Mouse (Mus musculus) common myeloid progenitor, adult 5-6 weeks (primary cell): ENCODE results near the gene Chrna1. TPM values are rescaled to one million over a fixed set of nuclear protein-coding genes. Genes with fewer than 3 reads are reported as not detected.
A peak's percentile ranks its signal among the peaks of the same experiment; 100 is the strongest.
"Not testable (repeated sequence)": the region's sequence is repeated elsewhere in the genome, so short reads cannot be mapped to it uniquely, and the experiment has no call there.

Source experiments
- ATAC-seq: replicated peaks from 2 replicates; pipeline ENCODE4 v1.8.0; 2016; ENCODE audit warnings: low read depth, mild to moderate bottlenecking, moderate TSS enrichment, inconsistent platforms; ENCODE audit not compliant: poor library complexity, severe bottlenecking
- total RNA-seq: library from RNA; stranded (forward); fragments of 200-1000, 187-1606 nt; gene quantifications from 2 replicates; pipeline ENCODE4 v1.2.3, GENCODE M21; 2017

Gene Chrna1
- total RNA-seq, 1 experiment from 2014 or later: not detected

DNA sequence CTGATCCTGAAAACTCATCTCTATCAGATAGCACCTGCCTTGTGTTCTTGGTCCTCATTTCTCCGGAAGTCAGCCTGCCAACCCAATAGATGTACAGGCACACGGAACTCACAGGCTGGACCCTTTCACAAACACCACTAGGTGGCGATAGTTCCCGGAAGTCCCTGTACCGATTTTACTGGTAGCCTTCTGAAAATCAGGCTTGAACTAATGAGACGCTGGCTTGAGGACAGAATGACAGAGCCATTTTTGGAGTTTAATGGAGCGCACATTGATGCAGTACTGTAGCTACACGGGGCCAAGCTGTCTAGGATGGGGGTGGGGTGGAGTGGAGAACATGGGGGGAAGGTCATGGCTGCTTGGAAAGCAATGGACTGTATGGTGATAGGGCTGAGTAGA is 18.5 kb downstream of the Chrna1 start:
- ATAC-seq: peak; percentile 76

DNA sequence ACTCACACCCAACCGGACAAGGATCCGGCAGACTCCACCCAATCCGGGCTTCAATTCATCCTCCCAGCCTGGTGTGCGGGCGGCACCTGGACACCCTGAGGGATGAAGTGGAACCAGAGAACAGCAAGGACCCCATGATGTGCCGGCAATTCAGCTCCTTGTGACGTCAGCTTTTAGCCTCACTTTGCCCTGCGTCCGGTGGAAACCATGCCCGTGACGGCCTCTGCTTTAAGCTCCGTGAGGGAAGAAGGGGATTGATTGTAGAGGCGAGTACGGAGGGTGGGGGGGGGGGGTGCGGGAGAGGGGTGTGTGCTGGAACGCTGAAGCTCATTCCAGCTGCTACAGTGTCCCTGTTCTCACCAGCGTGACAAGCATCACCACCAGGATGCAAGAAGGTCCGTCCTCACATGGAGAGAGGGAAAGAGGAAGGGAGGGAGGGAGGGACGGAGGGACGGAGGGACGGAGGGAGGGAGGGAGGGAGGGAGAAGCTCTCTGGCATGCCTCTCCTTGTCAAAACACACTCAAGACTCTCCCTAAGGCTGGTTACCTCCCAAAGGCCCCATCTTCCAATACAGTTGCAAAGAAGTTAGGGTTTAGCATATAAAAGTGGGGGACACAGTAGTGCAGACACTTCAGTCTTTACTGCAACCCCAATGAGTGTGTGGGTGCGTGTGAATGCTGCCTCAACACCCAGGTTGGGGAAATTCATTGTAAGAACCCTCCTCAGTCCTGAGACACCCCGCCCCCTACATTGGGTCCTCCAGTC is 19.1 kb downstream of the Chrna1 start:
- 0 out of 2 replicates have a peak, but pooled peaks have one; percentile 24 for ATAC-seq

DNA sequence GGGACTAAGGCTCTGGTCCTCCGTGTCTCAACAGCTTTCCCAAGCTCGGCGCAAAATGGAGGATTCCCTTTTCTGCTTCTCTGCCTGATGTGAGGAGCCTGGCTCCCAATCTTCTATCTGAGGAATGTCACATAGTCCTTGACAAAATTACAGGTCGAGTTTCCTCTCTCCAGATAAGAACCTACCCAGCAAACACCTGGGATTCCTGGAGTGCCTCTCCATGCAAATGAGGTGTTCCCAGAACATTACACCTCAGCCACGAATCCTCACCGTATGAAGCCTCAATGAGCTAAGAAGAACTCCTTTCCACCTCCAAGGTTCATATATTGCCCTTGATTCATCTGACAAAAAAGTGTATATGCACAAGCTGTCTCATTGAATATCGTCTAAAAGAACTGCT is 19.7 kb downstream of the Chrna1 start:
- no peak for ATAC-seq

DNA sequence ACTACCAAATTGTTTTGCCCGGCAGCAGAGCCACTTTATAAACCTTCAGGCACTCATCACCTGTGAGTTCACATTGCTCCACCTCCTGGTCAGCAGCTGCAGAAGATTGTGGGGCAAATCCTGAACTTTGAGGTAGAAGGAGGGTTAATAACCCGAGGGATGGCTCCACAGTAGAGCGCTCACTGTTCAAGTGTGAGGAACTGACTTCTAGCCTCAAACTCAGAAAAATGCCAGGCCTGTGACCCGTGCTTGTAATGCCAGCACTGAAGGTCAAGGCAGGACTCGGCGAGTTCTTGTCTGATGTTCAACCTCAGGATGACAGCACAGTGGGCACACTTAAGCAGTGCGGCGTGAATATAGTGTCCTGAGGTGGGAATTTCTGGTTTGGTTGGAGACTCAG is 22.2 kb downstream of the Chrna1 start:
- ATAC-seq: no peak

DNA sequence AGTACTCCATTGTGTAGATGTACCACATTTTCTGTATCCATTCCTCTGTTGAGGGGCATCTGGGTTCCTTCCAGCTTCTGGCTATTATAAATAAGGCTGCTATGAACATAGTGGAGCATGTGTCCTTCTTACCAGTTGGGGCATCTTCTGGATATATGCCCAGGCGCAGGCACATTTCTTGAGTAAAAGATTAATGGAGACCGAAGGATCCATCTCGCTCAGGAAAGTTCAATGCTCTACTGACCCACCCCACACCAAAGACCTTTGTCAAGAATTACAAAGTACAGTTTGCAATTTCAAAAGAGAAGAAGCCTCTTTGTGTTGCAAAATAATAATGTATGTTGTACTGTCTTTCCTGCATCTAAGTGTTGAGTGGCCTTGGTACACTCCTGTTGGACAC is 23.1 kb downstream of the Chrna1 start:
- not testable (repeated sequence) for ATAC-seq

DNA sequence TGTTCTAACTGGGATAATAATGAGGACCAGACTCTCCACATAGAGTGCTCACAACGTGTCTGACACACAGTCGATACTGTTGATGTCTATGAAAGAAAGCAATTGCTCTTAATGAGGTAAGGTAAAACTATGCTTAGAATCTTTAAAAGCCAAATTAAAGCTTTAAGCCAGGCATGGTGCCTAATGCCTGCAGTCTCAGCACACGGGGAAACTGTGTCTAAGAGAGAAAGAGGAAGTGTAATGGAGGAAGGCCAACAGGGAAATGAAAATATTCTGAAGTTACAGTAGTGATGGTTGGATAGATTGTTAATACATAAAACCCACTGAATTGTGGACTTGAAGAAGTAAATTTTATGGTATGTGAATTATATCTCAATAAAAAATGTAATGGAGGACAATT is 25.7 kb downstream of the Chrna1 start:
- ATAC-seq: peak; percentile 46; the same call in 1 of the 2 replicates

DNA sequence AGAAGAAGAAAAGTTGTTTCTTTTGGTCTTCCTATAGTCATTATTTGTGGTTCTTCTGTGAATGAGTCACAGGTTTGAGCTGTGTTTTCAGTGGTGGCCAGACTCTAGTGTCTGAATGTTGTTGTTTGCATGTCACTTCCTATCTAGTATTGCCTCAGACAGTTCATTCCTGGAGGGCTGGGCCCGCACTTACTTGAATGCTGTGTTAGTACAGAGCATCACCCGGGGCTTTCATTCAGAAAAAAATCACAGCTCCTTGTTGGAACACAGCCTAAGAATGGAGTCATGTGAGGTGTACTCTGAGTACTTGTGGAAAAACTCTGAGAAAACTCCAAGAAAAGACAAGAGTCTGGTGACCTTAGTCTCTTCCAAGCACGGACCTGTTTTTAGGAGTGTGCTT is 27.2 kb downstream of the Chrna1 start:
- no peak for ATAC-seq

DNA sequence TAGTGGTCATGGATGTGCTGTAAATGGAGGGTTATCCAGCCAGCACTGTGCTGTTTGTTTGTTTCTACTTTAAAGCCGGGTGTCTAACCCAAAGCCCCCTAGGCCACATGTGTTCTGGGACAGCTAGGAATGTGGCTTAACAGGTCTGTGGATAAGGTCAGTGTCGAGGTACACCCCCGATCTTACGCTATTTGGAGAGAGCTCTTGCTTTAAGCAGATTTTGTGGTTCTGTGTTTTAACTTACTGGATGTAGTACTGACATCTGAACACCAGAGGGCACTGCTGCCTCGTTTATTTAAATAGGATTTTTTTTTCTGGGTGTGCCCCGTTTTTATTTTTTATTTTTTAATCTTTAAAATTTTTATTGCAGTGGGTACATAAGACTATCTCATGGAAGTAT is 29.4 kb downstream of the Chrna1 start:
- ATAC-seq: peak; percentile 36; the same call in 1 of the 2 replicates

DNA sequence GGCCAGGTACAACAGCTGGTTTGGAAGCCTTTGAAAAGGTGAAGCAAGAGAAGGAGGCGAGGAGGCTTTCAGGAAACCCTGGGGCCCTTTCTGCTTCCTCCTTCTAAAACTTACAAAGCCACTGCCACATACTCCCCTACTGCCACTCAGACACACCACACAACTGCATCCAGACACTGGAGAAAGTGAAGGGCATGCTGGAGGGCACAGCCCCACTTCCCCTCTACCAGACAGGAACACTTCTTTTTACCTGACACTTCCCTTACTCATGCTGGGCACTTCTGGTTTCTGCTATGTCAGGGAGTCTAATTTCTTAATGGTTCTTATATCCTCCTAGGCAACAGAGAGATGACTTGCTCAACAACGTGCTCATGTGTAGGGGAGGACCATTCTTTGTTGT is 31.6 kb downstream of the Chrna1 start:
- ATAC-seq: peak; percentile 84

DNA sequence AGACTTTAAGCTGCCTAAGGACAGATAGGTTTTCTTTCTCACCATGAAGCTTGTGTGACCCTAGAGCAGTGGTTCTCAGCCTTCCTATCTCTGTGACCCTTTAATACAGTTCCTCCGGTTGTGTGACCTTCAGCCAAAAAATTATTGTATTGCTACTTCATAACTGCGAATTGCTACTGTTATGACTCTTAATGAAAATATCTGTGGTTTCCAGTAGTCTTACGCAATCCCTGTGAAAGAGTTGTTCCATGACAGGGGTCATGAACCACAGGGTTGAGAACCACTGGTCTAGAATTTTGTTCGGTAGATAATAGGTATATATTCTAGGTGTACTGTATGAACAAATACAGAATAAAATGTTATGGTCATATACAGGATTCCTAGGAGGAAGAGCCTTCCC is 32.9 kb downstream of the Chrna1 start:
- ATAC-seq: peak; percentile 17; the same call in 1 of the 2 replicates

DNA sequence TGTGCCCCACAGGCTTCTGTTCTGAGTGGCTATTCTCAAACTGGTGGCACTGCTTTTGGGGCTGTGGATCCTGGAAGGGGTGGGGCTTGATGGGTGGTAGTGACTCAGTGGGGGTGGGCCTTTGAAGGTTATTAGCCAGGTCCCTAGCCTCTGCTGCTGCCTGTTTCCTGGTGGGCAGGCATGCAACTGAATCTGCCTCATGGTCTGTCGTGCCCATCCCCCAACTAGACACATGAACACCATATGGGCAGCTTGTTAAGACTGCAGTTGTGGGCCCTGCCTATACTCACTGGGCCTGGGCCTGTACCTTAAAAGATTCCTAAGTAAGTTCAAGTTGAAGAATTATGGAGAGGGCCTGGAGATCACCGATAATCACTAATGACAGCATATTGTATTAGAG is 34.6 kb downstream of the Chrna1 start:
- ATAC-seq: no peak

DNA sequence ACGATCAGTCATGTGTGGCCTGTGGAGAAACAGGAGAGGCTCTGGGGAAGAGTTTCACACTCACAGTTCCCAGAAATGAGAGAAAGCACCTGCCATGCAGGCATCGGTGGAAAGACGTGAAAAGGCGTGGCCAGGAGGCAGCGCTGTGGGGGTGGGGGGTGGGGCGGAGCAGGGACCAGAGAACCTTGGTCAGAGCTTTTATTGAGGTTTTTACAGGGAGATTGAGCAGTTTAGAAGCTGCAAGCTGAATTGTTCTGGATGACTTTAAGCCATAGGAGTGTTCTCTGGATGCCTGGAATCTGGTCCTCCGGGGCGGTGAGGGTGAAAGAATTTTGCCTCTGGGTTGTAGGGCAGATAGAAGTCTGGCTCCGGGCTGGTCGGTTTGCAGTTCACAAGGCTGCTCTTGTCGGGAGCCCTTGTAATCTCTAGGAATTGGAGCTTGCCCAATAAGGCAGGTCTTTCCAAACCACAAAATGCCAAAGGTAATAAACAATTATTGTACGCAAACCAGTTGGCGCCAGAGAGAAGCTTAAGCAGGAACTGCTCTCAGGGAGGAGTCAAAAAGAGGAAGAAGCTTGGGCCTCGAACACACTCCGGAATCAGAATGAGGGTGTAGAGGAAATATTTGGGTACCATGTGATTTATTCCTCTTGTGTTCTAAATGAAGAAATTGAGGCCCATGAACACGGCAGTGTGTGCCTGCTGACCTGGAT is 39.5 kb downstream of the Chrna1 start:
- ATAC-seq: peak; percentile 89

DNA sequence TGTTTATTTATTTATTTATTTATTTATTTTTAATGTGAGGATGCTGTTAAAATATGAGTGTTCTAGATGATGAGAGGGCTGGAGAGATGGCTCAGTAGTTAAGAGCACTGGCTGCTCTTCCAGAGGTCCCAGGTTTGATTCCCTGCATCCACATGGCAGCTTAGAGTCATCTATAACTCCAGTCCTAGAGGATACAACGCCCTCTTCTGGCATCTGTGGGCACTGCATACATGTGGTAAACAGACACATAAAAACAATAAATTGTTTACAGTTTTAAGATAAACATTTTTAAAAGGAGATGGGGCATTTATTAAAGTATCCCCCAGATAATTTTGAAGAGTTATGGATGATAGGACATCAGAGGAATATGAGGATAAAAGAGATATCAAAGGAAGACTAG is 40.4 kb downstream of the Chrna1 start:
- no peak for ATAC-seq

DNA sequence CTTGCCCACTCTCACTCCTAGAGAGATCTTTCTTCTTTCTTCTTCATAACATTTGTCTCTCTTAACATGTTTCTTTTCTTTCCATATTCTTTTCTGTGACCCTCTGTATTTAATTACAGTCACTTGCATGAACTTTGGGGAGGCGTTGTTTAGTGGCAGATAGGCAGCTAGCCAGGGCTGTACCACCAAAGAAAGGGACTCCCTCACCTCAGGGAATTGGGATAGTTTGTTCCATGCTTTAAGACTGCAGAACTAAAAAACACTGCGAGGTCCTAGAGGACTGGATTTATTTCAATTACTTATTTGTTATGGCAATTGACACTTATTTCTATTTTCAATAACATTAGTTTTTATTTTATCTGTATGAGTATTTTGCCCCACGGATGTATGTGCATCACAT is 41.0 kb downstream of the Chrna1 start:
- no peak for ATAC-seq

DNA sequence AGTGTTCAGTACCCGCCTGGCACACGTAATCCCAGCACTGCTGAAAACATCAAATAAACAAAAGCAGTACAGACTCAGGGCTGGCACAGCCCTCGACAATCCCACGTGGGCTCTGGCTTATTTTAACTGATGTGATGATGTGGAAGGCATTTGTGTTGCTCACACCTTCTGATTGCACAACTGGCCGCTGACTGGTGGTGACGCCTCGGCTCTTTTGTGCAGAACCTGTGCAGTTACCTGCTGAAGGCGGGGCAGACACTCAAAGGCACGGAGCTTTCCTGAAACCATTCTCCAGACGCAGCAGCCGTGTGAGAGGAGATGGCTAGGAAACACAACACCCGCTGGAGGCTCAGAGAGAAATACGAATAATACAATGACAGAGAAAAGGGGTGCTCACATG is 41.5 kb downstream of the Chrna1 start:
- ATAC-seq: no peak

DNA sequence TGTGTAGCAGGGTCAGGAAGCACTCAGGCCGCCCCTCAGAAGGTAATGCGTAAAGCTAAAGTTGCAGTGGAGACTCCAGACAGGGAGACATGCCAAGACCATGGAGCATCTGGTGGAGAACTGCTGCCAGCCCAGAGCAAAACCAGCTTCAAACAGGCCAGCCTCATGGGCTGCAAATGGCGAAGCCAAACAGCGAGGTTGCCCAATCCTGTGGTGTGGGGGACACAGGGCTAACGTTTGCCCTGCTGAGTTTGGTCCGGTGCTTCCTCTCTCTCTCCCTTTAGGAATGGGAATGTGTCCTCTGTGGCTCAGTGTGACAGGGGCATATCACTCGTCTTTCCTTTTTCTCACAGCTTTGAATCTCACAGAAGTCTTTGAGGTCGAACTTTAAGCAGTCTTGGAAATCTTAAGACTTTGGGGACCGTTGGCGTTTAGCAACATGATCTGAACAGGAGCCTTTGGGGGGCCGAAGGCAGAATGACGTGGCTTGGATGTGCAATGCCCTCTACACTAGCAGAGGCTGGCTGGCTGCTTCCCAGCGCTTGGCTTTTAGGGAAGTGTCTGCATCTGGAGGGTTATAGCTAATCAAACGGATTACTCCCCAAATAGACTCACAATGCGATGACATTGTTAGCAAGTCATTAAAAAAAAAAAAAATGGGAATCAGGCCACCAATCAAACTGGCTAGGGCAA is 43.9 kb downstream of the Chrna1 start:
- peak; percentile 30; the same call in 1 of the 2 replicates for ATAC-seq

DNA sequence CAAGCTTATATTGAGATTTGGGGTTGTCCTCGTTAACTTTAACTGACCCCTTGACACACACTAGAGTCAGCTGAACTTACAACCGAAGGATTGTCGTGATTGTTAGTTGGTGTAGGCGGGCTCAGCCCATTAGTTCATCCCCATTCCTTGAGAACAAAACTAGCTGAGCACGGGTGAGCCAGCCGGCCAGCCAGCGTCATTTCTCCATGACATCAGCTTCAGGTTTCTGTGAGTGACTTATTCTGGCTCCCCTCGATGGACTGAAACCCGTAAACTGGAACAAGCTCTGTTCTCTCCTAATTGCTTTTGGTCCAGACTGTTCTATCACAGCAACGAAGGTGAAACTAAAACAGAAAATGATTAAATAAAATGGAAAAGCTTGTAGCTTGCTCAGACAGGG is 45.4 kb downstream of the Chrna1 start:
- no peak for ATAC-seq

DNA sequence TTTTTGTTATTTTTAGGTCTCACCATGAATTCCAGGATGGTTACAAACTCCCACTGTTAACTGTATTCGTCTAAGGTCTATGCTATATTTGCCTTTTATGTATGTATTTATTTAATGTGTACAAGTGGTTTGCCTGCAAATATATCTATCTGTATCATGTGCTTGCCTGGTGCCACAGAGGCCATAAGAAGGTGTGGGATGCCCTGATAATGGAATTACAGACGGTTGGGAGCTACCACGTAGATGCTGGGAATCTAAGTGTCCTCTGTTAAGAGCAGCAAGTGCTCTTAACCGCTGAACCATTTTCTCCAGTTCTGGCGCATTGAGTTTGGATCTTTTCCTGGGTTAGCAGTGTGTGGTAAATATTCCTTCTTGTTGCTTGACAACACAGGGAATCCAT is 49.7 kb downstream of the Chrna1 start:
- no peak for ATAC-seq

DNA sequence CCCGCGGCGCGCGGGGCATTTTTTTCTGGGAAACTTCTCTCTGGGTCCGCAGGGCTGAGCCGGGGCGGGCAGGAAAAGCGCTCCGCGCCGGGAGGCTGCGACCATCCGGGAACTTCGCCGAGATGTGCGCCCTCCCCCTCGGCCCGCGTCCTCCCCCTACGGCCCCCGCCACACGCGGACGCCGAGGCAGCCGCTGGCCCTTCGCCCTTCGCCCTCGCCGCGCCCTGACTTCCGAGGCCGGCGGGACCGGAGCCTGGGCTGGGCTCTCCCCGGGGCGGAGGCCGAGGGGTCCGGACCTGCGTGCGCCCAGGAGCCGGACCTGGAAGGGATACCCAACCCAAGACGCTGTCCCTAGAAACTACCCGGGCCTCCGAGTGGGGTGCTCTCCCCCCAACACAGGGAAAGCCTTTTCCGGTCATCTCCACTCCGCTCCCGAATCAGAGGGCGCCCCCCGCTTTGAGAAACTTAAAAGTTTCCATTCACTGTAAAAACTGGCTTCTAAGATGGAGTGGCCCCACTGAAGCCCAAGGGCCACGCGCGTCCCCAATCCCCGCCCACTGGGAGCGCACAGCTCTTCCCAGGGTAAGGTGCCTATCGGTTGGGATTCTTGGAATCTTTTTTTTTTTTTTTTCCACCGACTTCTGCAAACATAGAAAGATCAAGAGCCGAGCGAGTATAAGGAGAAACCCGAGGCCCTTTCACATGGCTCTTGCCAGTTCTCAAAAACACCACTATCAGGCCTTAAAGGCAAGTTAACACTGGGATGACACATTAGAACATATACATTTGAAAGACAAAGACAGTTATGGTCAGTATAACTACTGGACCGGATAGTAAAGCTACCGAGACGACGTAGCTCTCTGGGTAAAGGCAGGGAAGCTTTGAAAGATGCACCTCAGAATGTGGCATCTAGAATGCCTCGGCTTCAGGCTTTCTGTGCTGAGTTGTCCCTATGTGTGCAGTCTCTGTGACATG is 50.5 kb downstream of the Chrna1 start, which contains the start of gene Wipf1:
Gene Wipf1 (minus strand): TSS at position 379 of the 975 bp plus-strand sequence.
- ATAC-seq: no peak; the same call in 1 of the 2 replicates
